Mouse (Mus musculus) midbrain, embryonic 11.5 days (tissue): Measurements from ENCODE around the gene Rgs9bp. TPM values are rescaled to one million over a fixed set of nuclear protein-coding genes. Genes with fewer than 3 reads are reported as not detected.
"Not testable (repeated sequence)": the region's sequence is repeated elsewhere in the genome, so short reads cannot be mapped to it uniquely, and the experiment has no call there.

Source experiments
- ATAC-seq: fragments of 200-750 bp; cut with Nextera tagmentation; 2 replicates; pipeline ENCODE4 v1.8.0; 2017; ENCODE audit warnings: moderate TSS enrichment, moderate library complexity; ENCODE audit not compliant: low FRiP score
- DNase-seq: peaks from one replicate; pipeline ENCODE4 v3.0.0; 2015; ENCODE audit warnings: low spot score; ENCODE audit errors: missing footprints
- H3K27ac ChIP-seq: fragments of 300-500 bp; sonication (generic); 2 replicates; pipeline ENCODE4 v1.5.1; 2014; ENCODE audit warnings: low read depth, low read length
- H3K27me3 ChIP-seq: fragments of 300-500 bp; sonication (generic); 2 replicates; pipeline ENCODE4 v1.6.1; 2014; ENCODE audit warnings: mild to moderate bottlenecking, low read length, moderate library complexity, mixed read lengths; ENCODE audit not compliant: control insufficient read depth, insufficient read depth
- H3K36me3 ChIP-seq: fragments of 300-500 bp; sonication (generic); 2 replicates; pipeline ENCODE4 v1.6.1; 2014; ENCODE audit warnings: mild to moderate bottlenecking, low read length, moderate library complexity, mixed read lengths; ENCODE audit not compliant: control insufficient read depth, insufficient read depth
- H3K4me1 ChIP-seq: fragments of 300-500 bp; sonication (generic); 2 replicates; pipeline ENCODE4 v1.6.1; 2014; ENCODE audit warnings: low read length; ENCODE audit not compliant: control insufficient read depth, insufficient read depth
- H3K4me2 ChIP-seq: fragments of 300-500 bp; sonication (generic); 2 replicates; pipeline ENCODE4 v1.6.1; 2014; ENCODE audit warnings: mild to moderate bottlenecking, moderate library complexity
- H3K4me3 ChIP-seq: fragments of 300-500 bp; sonication (generic); 2 replicates; pipeline ENCODE4 v1.5.1; 2014; ENCODE audit warnings: low read depth, low read length
- H3K9ac ChIP-seq: fragments of 300-500 bp; sonication (generic); 2 replicates; pipeline ENCODE4 v1.6.1; 2014; ENCODE audit warnings: low read length
- H3K9me3 ChIP-seq: fragments of 300-500 bp; sonication (generic); 2 replicates; pipeline ENCODE4 v1.6.1; 2016; ENCODE audit warnings: low read length; ENCODE audit not compliant: control insufficient read depth
- WGBS: fragments of 180-500 bp; shearing (Covaris S2); extraction: QIAGEN DNeasy Blood & Tissue Kit; methylation state at CpG from one replicate; pipeline ENCODE4 v1.1.7; 2014; 5-methylcytosine and 5-hydroxymethylcytosine counted together
- polyA plus RNA-seq: library from polyadenylated mRNA; unstranded; fragments of >200 nt; fragmentation: Nextera tagmentation; extraction: Ambion mirVana; gene quantifications from 2 replicates; pipeline ENCODE4 v1.2.1, GENCODE M21; 2014

The Rgs9bp gene
- polyA plus RNA-seq, 1 experiment from 2014 or later: 0.45 TPM

GRCm38 (mm10) chr7:35555224-35556204, 29.9 kb downstream of the Rgs9bp start:
- H3K4me2 ChIP-seq: peak overlapping the region; percentile 94
- H3K27me3 ChIP-seq: no peaks in the 10 kb centered on the region
- peak overlapping the region; percentile 66 for H3K4me3 ChIP-seq
- H3K4me1 ChIP-seq: peaks cover 6% of the 10 kb centered on the region; the same call in 1 of the 2 replicates
- ATAC-seq (peak; percentile 94), DNase-seq (peak; percentile 99)
- H3K27ac ChIP-seq: peak overlapping the region; percentile 91
- peak overlapping the region; percentile 92 for H3K9ac ChIP-seq
- no peaks in the 10 kb centered on the region for H3K9me3 ChIP-seq
- 1% methylated on average over 92 of the region's 93 CpGs for WGBS
- no peaks in the 10 kb centered on the region for H3K36me3 ChIP-seq

DNA sequence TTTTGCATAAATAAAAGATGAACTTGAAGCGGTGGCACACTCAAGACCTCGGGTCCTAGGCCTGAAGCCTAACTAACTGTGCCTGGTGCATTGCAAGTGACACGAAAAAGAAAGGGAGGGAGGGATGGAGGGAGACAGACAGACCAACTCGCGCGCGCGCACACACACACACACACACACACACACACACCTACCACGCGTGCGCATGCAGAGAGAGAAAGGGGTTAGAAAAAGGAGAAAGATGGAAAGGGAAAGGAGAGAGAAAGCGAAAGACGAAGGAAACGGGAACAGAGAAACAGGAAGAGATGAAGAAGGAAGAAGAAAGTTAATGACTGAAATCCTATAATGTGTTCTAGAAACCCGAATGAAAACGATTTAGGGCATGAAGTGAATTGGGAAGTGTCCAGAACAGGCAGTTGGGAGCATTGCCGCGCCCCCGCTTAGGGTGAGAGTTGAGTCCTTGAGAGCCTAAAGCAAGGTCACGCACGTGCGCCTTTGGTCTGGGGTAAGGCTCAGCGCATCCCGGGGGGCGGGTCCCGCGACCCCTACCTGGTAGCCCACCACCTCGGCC, 30.7 kb downstream of the Rgs9bp start:
- WGBS: 6% methylated on average over 28 of the region's 28 CpGs
- peaks cover 6% of the 10 kb centered on the region; the same call in 1 of the 2 replicates for H3K4me1 ChIP-seq
- peak overlapping the region; percentile 92 for H3K9ac ChIP-seq
- DNase-seq: peak; percentile 93
- peak overlapping the region; percentile 94 for H3K4me2 ChIP-seq
- H3K4me3 ChIP-seq: peak overlapping the region; percentile 66
- H3K27me3 ChIP-seq: no peaks in the 10 kb centered on the region
- H3K9me3 ChIP-seq: no peaks in the 10 kb centered on the region
- peak; percentile 69; the same call in 1 of the 2 replicates for ATAC-seq
- peak overlapping the region; percentile 91 for H3K27ac ChIP-seq
- peaks cover 3% of the 10 kb centered on the region; the same call in 1 of the 2 replicates for H3K36me3 ChIP-seq

GRCm38 (mm10) chr7:35553751-35554604, 31.4 kb downstream of the Rgs9bp start:
- no peaks in the 10 kb centered on the region for H3K27me3 ChIP-seq
- peaks cover 6% of the 10 kb centered on the region; the same call in 1 of the 2 replicates for H3K4me1 ChIP-seq
- peaks cover 3% of the 10 kb centered on the region; the same call in 1 of the 2 replicates for H3K36me3 ChIP-seq
- H3K4me2 ChIP-seq: peak overlapping the region; percentile 94
- ATAC-seq (no peak), DNase-seq (peak; percentile 83)
- no peak overlapping the region for H3K27ac ChIP-seq
- no peaks in the 10 kb centered on the region for H3K9me3 ChIP-seq
- H3K4me3 ChIP-seq: peak overlapping the region; percentile 66; the same call in 1 of the 2 replicates
- no peak overlapping the region for H3K9ac ChIP-seq
- WGBS: 62% methylated on average over 10 of the region's 10 CpGs

DNA sequence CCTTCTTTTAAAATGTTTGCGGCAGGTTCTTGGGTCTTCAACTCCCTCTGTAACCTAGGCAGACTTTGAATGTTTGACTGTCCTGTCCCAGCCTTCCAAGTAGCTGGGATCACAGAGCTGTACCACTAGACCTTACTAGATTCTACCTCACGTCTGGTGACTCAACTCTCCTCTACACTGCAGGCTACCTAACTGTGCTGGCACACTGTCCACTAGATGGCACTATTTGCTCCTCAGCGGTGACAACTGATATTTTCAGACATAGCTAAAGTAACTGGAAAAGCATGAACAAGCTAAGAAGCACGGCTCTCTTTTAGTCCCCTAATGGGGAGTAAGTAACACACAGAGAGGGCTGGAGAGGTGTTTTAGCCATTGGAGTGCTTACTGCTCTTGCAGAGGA, 39.5 kb downstream of the Rgs9bp start:
- H3K27ac ChIP-seq: no peak overlapping the region
- no peak overlapping the region for H3K4me2 ChIP-seq
- no peaks in the 10 kb centered on the region for H3K9me3 ChIP-seq
- ATAC-seq: peak; percentile 55; the same call in 1 of the 2 replicates
- no peak overlapping the region for H3K4me3 ChIP-seq
- 38% methylated on average over 4 of the region's 4 CpGs for WGBS
- H3K36me3 ChIP-seq: peaks cover 3% of the 10 kb centered on the region; the same call in 1 of the 2 replicates
- H3K27me3 ChIP-seq: no peaks in the 10 kb centered on the region
- peak; percentile 95 for DNase-seq
- H3K4me1 ChIP-seq: no peaks in the 10 kb centered on the region
- H3K9ac ChIP-seq: no peak overlapping the region

DNA sequence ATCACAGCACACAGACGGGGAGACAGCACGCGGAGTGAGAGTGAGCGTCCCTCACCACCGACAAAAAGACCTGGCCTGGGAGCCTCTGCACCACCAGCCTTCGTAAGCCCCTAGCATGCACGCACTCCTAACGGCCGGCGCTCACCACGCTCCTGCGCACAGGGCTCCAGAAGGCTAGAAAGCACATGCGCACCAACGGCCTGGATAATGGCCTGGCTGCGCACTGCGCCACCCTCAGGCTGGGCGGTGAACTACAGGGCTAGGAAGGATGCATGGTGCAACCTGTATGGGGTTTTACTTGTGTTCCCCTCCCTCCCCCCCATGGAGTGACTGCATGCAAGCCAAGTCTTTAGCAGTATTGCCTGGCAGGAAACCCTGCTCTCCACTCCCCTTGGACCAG, 47.8 kb downstream of the Rgs9bp start, which contains the start of gene Tdrd12:
Tdrd12 (minus strand) TSS at position 184 of the 400 bp plus-strand sequence.
- no peaks in the 10 kb centered on the region for H3K9me3 ChIP-seq
- H3K4me2 ChIP-seq: no peak within 1 kb of the TSS
- no peaks in the 10 kb centered on the region for H3K4me1 ChIP-seq
- H3K27me3 ChIP-seq: no peaks in the 10 kb centered on the region
- H3K4me3 ChIP-seq: no peak within 1 kb of the TSS
- no peaks in the 10 kb centered on the region for H3K36me3 ChIP-seq
- no peak within 1 kb of the TSS for H3K27ac ChIP-seq
- no peak within 1 kb of the TSS for H3K9ac ChIP-seq
- no peak for ATAC-seq
- 89% methylated on average over 17 of the region's 17 CpGs for WGBS
- DNase-seq: no peak

DNA sequence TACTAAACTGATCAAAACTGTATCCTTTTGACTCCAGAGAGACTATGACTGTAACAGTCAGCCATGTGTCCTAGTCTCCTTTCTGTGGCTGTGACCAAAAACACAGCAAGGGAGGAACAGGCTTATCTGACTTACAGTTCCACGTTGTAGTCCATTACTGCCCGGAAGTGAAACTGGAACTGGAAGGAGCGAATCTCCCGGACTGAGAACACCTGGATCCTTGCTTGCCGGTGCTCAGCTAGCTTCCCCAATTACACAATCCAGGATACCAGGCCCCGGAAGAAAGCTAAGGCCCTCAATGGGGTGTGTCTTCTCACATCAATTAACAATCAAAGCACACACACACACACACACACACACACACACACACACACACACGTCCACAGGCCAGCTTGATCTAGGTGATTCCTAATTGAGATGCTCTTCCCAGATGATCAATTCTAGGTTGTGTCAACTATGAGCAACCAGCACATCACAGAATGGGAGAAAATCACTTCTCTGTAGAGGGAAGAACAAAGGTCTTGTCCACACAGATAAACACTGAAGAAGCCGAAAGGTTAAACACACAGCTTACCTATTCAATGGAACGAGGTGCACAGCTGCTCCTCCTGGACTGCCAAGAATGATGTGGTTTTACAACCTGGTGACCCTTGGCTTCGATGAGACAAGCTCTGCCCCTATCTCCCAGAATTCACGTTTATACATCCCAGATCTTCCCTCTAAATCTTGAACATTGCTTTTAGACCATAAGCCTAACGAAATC, 49.5 kb downstream of the Rgs9bp start:
- H3K27me3 ChIP-seq: no peaks in the 10 kb centered on the region
- H3K4me1 ChIP-seq: no peaks in the 10 kb centered on the region
- no peaks in the 10 kb centered on the region for H3K36me3 ChIP-seq
- no peak for DNase-seq
- no peak overlapping the region for H3K4me2 ChIP-seq
- H3K9me3 ChIP-seq: no peaks in the 10 kb centered on the region
- ATAC-seq: no peak
- 81% methylated on average over 12 of the region's 12 CpGs for WGBS
- no peak overlapping the region for H3K27ac ChIP-seq
- H3K9ac ChIP-seq: no peak overlapping the region
- no peak overlapping the region for H3K4me3 ChIP-seq

DNA sequence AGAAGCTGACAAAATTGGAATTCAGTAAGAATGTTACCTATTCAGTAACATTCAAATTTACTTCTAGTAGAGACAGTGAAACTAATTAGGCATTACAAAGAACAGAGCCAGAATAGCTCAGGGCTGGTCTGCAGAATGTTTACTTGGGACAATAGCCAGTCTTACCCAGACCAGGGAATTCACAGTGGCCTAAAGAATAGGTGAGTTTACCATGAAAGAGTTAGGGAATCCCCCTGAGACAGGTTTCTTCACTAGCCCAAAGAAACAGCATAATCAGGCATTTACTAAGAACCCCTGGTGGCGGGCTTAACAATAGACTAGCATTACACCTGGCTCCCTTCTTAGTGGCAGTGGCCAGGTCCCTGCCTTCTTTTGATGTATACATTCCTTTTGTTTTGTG, 54.8 kb downstream of the Rgs9bp start:
- ATAC-seq: not testable (repeated sequence)

GRCm38 (mm10) chr7:35530026-35530425, 55.4 kb downstream of the Rgs9bp start:
- Histone ChIP-seq H3K27ac (no peak overlapping the region), H3K36me3 (no peaks in the 10 kb centered on the region), H3K4me1 (no peaks in the 10 kb centered on the region), H3K4me3 (no peak overlapping the region), H3K9me3 (no peaks in the 10 kb centered on the region), H3K27me3 (no peaks in the 10 kb centered on the region), H3K4me2 (no peak overlapping the region), H3K9ac (no peak overlapping the region)
- 69% methylated on average over 3 of the region's 3 CpGs for WGBS
- no peak for DNase-seq
- ATAC-seq: no peak

More for the DNA sequence above, 54.8 kb downstream of the Rgs9bp start:
- WGBS: 53% methylated on average over 1 of the region's 1 CpGs
- not testable (repeated sequence) for H3K9ac ChIP-seq, H3K27ac ChIP-seq, H3K4me1 ChIP-seq, H3K36me3 ChIP-seq, DNase-seq, H3K27me3 ChIP-seq, H3K4me3 ChIP-seq, H3K9me3 ChIP-seq, H3K4me2 ChIP-seq
